Comparison of ENCODE assay signal across 14 mouse cellular contexts in genomic region chr9:62611452-62611851, GRCm38 (mm10).
DNase-seq lines count a peak whose midpoint lies in the region; ATAC-seq lines count a peak whose summit lies in the region.
"Had no signal": no experiment of that assay in that cellular context is flagged by ENCODE, and none has a peak within 500 bp of the region (broad histone marks: within the 10 kb centered on the region; RNA-seq: fewer than 3 reads in every experiment).

No protein-coding gene starts in this region.

- no peaks in the 10 kb centered on the region for H3K27me3 ChIP-seq in embryonic facial prominence, embryonic 12.5 days

- peaks cover 24% of the 10 kb centered on the region; the same call in 1 of the 2 replicates for H3K4me1 ChIP-seq in embryonic facial prominence, embryonic 12.5 days

- H3K36me3 ChIP-seq in embryonic facial prominence, embryonic 12.5 days: no peaks in the 10 kb centered on the region

- no peak overlapping the region for H3K9ac ChIP-seq in embryonic facial prominence, embryonic 12.5 days
- H3K9ac ChIP-seq: lung, embryonic 14.5 days had no signal

- WGBS in embryonic facial prominence, embryonic 12.5 days: 24% methylated on average over 2 of the region's 2 CpGs

- peak overlapping the region; percentile 75 for H3K27ac ChIP-seq in embryonic facial prominence, embryonic 12.5 days

- intact Hi-C loops in heart, postnatal 25 days (cut with DNase I): no loop called here
- intact Hi-C loops in left cerebral cortex, postnatal 25 days (cut with DNase I): no loop called here

- no peak for ATAC-seq in embryonic facial prominence, embryonic 12.5 days (ENCODE audit: insufficient number of reproducible peaks, insufficient read depth, low FRiP score, low TSS enrichment)

- H3K4me2 ChIP-seq in embryonic facial prominence, embryonic 12.5 days (replicated peaks): no peak overlapping the region
- H3K4me2 ChIP-seq: lung, embryonic 14.5 days had no signal

- no peaks in the 10 kb centered on the region for H3K9me3 ChIP-seq in embryonic facial prominence, embryonic 12.5 days

- peak; percentile 95 for DNase-seq in heart, adult 11 months
- DNase-seq in heart, adult 8-10 months (ENCODE audit: low spot score): no peak
- peak; percentile 34 for DNase-seq in 3134 (ENCODE audit: extremely low read depth, insufficient read length, low spot score)
- peak; percentile 14 for DNase-seq in heart, postnatal 25 days (ENCODE audit: low spot score)
- DNase-seq in layer of hippocampus, adult 11-12 months (ENCODE audit: low spot score): no peak
- DNase-seq in thymus, postnatal 36 days: no peak
- no peak for DNase-seq in left cerebral cortex, postnatal 25 days (ENCODE audit: low spot score in 2 of 2)
- DNase-seq: adrenal gland, postnatal 14 days; cerebellum, postnatal 10 days; kidney, adult 9 months; right cerebral cortex, adult 18-20 months; spleen, adult 18-20 months had no signal

- no peak overlapping the region for H3K4me3 ChIP-seq in embryonic facial prominence, embryonic 12.5 days

Comparison
In these comparisons a context has a peak if more than half of its experiments do, and no peak if none do; other contexts are left out.
1. DNase-seq: peak in heart, adult 11 months (single experiment), 3134 (single experiment) and heart, postnatal 25 days (single experiment); none in heart, adult 8-10 months (single experiment), layer of hippocampus, adult 11-12 months (single experiment), thymus, postnatal 36 days (0 of 2) and left cerebral cortex, postnatal 25 days (0 of 2).